Mouse (Mus musculus): ENCODE results near the gene Rnf186. TPM values are rescaled to one million over a fixed set of nuclear protein-coding genes. Genes with fewer than 3 reads are reported as not detected.

Gene Rnf186
- polyA plus RNA-seq, 1 experiment, result 74.5 TPM

GRCm38 (mm10) chr4:138980021-138980420 lies 13.1 kb downstream of the Rnf186 start:
- H3K4me3 ChIP-seq (replicated peaks; ENCODE audit: extremely low read depth, low read depth, low read length), result no peak overlapping the region
- H3K4me1 ChIP-seq (ENCODE audit: control insufficient read depth, insufficient read depth, low read length), result peaks cover 2% of the 10 kb centered on the region; the same call in 1 of the 2 replicates
- 67% methylated on average over 8 of the region's 8 CpGs for WGBS
- TF ChIP-seq POLR2A (IDR thresholded peaks at IDR 0.05; ENCODE audit: borderline replicate concordance, extremely low read depth, low read depth, low read length), result no peak
- no peak for DNase-seq

DNA sequence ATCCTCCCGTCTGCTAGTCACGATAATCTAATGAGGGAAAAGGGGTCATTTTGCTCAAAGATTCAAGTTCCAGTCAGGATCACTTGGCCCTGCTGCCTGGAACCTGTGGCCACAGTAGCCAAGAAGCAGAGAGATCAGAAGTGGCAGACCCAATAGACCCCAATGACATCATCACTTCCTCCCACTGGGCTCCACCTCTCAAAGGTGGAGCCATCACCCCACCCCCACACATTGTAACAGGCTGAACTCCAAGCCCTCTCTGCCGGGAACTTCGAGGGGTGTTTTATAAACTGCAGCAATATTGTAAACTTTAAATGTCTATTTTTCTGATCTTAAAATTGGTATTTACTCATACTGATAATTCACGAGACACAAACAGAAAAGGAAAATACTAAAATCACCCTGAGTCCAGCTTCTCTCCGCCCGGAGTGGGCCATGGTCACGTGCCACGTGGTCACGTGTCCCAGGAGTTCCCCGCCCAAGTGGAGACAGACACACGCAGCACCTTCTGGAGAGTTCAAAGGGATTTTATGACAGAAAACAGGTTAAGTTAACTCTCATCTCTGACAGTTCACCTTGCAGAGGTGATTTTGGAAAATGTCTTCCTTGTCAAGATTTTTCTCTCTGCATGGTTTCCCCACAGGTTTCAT lies 14.0 kb downstream of the Rnf186 start:
- peaks cover under 1% of the 10 kb centered on the region; the same call in 1 of the 2 replicates for H3K4me1 ChIP-seq (ENCODE audit: control insufficient read depth, insufficient read depth, low read length)
- TF ChIP-seq CTCF (IDR thresholded peaks at IDR 0.05; ENCODE audit: insufficient read depth, low read length), result no peak
- peak; percentile 14; the same call in 1 of the 2 replicates for TF ChIP-seq POLR2A (IDR thresholded peaks at IDR 0.05; ENCODE audit: borderline replicate concordance, extremely low read depth, low read depth, low read length)
- no peak for DNase-seq
- 32% methylated on average over 12 of the region's 12 CpGs for WGBS
- H3K4me3 ChIP-seq (replicated peaks; ENCODE audit: extremely low read depth, low read depth, low read length), result no peak overlapping the region

GRCm38 (mm10) chr4:138983422-138983821 lies 16.5 kb downstream of the Rnf186 start:
- H3K4me1 ChIP-seq (ENCODE audit: control insufficient read depth, insufficient read depth, low read length), result no peaks in the 10 kb centered on the region
- no peak overlapping the region for H3K4me3 ChIP-seq (replicated peaks; ENCODE audit: extremely low read depth, low read depth, low read length)
- no peak for DNase-seq
- 58% methylated on average over 3 of the region's 3 CpGs for WGBS
- TF ChIP-seq POLR2A (IDR thresholded peaks at IDR 0.05; ENCODE audit: borderline replicate concordance, extremely low read depth, low read depth, low read length) (no peak), CTCF (IDR thresholded peaks at IDR 0.05; ENCODE audit: insufficient read depth, low read length) (no peak)

GRCm38 (mm10) chr4:138984744-138985143 lies 17.8 kb downstream of the Rnf186 start:
- no peaks in the 10 kb centered on the region for H3K4me1 ChIP-seq (ENCODE audit: control insufficient read depth, insufficient read depth, low read length)
- H3K4me3 ChIP-seq (replicated peaks; ENCODE audit: extremely low read depth, low read depth, low read length), result no peak overlapping the region
- 0 out of 2 replicates have a peak, but pooled peaks have one; percentile 2 for TF ChIP-seq CTCF (IDR thresholded peaks at IDR 0.05; ENCODE audit: insufficient read depth, low read length)
- no peak for TF ChIP-seq POLR2A (IDR thresholded peaks at IDR 0.05; ENCODE audit: borderline replicate concordance, extremely low read depth, low read depth, low read length)
- 80% methylated on average over 7 of the region's 7 CpGs for WGBS
- no peak for DNase-seq

DNA sequence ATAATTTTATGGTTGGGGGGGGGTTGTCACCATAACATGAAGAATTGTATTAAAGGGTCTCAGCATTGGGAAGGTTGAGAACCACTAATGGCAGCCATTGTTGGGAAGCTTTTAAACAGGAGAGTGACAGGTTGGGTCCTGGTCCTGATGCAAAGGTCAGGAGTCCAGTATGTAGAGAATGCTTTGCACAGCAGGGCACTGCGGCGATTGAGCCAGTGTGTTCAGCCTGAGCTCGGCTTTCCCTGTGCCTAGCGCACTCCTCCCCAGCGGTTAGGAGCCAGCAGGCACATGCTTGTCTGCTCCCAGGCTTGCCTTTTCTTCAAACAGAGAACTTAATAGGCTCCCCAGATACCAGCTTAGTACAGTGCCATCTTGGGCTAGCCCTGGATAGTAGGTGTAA lies 19.4 kb downstream of the Rnf186 start:
- WGBS, result 86% methylated on average over 5 of the region's 5 CpGs
- no peak for DNase-seq
- Histone ChIP-seq H3K4me3 (replicated peaks; ENCODE audit: extremely low read depth, low read depth, low read length) (no peak overlapping the region), H3K4me1 (ENCODE audit: control insufficient read depth, insufficient read depth, low read length) (no peaks in the 10 kb centered on the region)
- TF ChIP-seq CTCF (IDR thresholded peaks at IDR 0.05; ENCODE audit: insufficient read depth, low read length), result no peak
- TF ChIP-seq POLR2A (IDR thresholded peaks at IDR 0.05; ENCODE audit: borderline replicate concordance, extremely low read depth, low read depth, low read length), result no peak

DNA sequence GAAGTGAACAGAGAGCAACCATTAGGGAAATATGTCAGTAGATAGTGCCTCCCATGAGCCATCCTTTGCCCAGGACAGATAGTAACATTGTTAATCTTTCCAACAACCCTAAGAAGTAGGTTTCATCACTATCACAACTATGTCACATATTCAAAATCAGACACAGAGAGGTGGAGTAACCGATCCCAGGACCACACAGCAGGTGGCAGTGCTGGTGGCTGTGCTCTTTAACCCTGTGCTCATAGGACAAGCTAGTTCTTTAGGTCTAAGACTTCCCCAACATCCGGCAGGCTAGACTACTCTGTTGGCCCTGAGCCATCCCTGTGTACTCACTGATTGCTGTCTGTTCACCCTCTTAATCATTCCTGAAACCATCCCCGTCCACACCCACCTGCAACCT lies 27.5 kb downstream of the Rnf186 start:
- 59% methylated on average over 3 of the region's 3 CpGs for WGBS
- H3K4me1 ChIP-seq (ENCODE audit: control insufficient read depth, insufficient read depth, low read length), result no peaks in the 10 kb centered on the region
- DNase-seq, result no peak
- TF ChIP-seq CTCF (IDR thresholded peaks at IDR 0.05; ENCODE audit: insufficient read depth, low read length) (no peak), POLR2A (IDR thresholded peaks at IDR 0.05; ENCODE audit: borderline replicate concordance, extremely low read depth, low read depth, low read length) (no peak)
- H3K4me3 ChIP-seq (replicated peaks; ENCODE audit: extremely low read depth, low read depth, low read length), result no peak overlapping the region

GRCm38 (mm10) chr4:138996410-138996809 lies 29.5 kb downstream of the Rnf186 start:
- H3K4me1 ChIP-seq (ENCODE audit: control insufficient read depth, insufficient read depth, low read length), result no peaks in the 10 kb centered on the region
- TF ChIP-seq POLR2A (IDR thresholded peaks at IDR 0.05; ENCODE audit: borderline replicate concordance, extremely low read depth, low read depth, low read length), result no peak
- TF ChIP-seq CTCF (IDR thresholded peaks at IDR 0.05; ENCODE audit: insufficient read depth, low read length), result peak; percentile 49; the same call in 1 of the 2 replicates
- DNase-seq, result no peak
- H3K4me3 ChIP-seq (replicated peaks; ENCODE audit: extremely low read depth, low read depth, low read length), result no peak overlapping the region
- 80% methylated on average over 5 of the region's 5 CpGs for WGBS

DNA sequence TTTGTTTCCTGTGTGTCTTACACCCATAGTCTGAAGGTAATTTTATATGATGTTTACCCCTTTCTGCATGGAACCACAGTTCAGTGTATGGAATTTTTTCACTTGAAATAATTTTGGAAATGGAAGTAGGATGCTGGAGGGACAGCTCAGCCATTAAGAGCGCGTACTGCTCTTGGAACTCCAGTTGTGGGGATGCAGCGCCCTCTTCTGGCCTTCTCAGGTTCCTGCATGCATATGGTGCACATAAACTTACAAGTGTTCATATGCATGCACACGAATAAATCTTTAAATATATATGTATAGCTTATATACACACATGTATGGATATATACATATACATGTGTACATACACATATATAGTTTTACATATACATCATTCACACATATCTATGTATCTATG lies 30.2 kb downstream of the Rnf186 start:
- no peak for DNase-seq
- H3K4me1 ChIP-seq (ENCODE audit: control insufficient read depth, insufficient read depth, low read length), result no peaks in the 10 kb centered on the region
- TF ChIP-seq CTCF (IDR thresholded peaks at IDR 0.05; ENCODE audit: insufficient read depth, low read length), result peak; percentile 41; the same call in 1 of the 2 replicates
- TF ChIP-seq POLR2A (IDR thresholded peaks at IDR 0.05; ENCODE audit: borderline replicate concordance, extremely low read depth, low read depth, low read length), result no peak
- 91% methylated on average over 4 of the region's 4 CpGs for WGBS
- H3K4me3 ChIP-seq (replicated peaks; ENCODE audit: extremely low read depth, low read depth, low read length), result no peak overlapping the region

GRCm38 (mm10) chr4:138998611-138999010 lies 31.7 kb downstream of the Rnf186 start:
- no peak for DNase-seq
- no peak for TF ChIP-seq POLR2A (IDR thresholded peaks at IDR 0.05; ENCODE audit: borderline replicate concordance, extremely low read depth, low read depth, low read length)
- no peak for TF ChIP-seq CTCF (IDR thresholded peaks at IDR 0.05; ENCODE audit: insufficient read depth, low read length)
- Histone ChIP-seq H3K4me3 (replicated peaks; ENCODE audit: extremely low read depth, low read depth, low read length) (no peak overlapping the region), H3K4me1 (ENCODE audit: control insufficient read depth, insufficient read depth, low read length) (no peaks in the 10 kb centered on the region)
- 76% methylated on average over 11 of the region's 11 CpGs for WGBS

- WGBS, result 58% methylated on average over 2 of the region's 2 CpGs
- DNase-seq, result no peak
- TF ChIP-seq POLR2A (IDR thresholded peaks at IDR 0.05; ENCODE audit: borderline replicate concordance, extremely low read depth, low read depth, low read length) (no peak), CTCF (IDR thresholded peaks at IDR 0.05; ENCODE audit: insufficient read depth, low read length) (no peak)
- no peaks in the 10 kb centered on the region for H3K4me1 ChIP-seq (ENCODE audit: control insufficient read depth, insufficient read depth, low read length)
- no peak overlapping the region for H3K4me3 ChIP-seq (replicated peaks; ENCODE audit: extremely low read depth, low read depth, low read length)
These were observed 34.1 kb downstream of the Rnf186 start for GRCm38 (mm10) chr4:139001026-139001425.
